Mouse (Mus musculus) c-Kit-negative CD71-positive TER-119-positive erythroid progenitor cells, embryonic 14.5 days (primary cell): Measurements from ENCODE around the gene Cmah.
"Not testable (repeated sequence)": the region's sequence is repeated elsewhere in the genome, so short reads cannot be mapped to it uniquely, and the experiment has no call there.

Experiments used
- DNase-seq: peaks from one replicate; pipeline ENCODE4 v3.0.0-alpha.2; 2013; ENCODE audit warnings: low read depth, low spot score

Gene Cmah

DNA sequence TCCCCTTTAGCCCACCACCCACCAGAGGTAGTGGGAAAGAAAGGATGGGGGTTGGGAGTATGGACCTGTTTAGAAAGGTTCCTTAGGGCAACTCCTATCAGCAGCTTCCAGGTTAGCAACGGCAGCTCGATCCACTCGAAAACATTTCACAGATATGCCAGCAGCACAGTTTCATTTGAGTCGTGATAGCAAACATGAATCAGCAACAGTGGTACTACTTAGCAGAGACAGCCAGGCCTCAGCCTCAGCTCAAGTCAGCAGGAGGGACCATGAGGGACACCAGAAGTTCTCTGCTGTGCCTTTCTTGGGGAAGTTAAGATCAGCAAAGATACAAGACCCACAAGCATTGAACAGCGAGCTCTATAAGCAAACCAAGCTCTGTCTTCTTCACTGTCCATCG, 13.3 kb downstream of the Cmah start:
- DNase-seq = no peak

DNA sequence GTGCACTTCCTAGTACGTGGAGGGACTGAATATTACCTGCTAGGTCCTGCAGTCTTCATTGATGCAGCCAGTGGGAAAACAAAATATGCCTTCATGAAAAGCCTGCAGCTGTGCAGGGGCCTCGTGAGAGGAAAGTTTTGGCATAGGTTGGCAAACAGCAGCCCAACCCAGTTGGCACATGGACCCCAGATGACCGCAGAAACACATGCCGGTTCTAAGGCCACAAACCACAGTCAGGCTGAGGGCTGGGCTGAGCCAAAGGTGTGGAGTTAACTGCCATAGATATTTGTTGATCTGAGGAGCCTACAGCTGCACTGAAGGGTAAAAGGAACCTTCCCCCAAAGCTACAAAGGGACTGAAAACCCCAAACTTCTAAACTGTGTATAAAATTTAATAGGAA, 14.9 kb downstream of the Cmah start:
- DNase-seq = no peak

DNA sequence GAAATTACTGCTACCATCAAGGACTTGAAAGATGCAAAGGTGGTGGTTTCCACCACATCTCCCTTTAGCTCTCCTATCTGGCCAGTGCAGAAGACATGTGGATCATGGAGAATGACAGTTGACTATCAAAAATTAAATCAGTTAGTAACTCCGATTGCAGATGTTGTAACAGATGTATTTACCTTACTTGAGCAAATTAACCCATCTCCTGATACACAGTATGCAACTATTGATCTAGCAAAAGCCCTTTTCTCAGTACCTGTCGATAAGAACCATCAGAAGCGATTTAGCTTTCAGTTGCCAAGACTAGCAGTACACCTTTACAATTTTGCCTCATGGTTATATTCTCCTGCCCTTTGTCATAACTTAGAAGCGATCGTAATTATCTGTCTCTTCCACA, 25.8 kb downstream of the Cmah start:
- DNase-seq = no peak

DNA sequence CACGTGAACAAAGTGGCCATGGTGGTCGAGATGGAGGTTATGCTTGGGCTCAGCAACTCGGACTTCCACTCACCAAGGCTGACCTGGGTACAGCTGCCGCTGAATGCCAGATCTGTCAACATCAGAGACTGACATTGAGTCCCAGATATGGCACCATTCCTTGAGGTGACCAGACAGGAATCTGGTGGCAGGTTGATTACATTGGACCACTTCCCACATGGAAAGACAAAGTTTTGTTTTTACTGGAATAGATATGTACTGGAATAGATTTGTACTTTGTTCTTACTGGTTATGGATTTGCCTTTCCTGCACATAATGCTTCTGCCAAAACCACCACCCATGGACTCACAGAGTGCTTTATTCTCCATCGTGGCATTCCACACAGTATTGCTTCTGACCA, 27.5 kb downstream of the Cmah start:
- DNase-seq = no peak

DNA sequence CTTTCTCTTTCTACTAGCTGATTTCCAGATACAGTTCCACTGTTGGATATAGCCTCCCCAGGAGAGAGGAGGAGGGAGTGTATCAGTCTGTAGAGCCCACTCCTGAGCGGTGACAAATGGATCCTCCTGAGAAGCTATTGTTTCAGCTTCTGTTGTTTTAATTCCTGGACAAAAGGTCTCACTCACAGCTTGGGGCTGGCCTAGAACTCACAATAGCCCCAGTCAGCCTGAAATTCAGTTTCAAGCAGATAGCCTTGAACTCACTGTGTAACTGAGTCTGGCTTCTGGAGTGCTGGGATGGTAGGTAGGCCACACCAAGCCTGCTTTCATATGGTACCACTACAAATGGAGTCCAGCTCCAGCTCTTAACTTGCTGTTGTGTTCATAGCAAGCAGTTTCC, 32.0 kb downstream of the Cmah start:
- no peak for DNase-seq

DNA sequence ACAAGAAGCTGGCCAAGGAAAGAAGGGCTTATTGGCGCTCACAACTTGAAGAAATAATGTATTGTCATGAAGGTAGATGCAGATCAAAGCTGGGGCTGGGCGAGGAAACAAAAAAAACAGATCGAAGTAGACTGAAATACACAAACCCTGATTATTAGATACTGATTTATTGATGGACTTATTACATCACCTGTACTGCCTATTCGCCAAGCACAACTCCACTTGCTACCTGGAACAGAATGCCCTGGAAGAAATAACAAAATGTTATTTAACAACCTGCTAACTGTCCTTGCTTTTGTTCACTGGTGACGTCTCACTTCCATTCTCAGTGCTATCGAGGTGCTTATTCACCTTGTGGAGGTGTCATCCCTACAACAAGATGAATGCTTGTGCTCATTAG, 38.0 kb downstream of the Cmah start:
- no peak for DNase-seq

DNA sequence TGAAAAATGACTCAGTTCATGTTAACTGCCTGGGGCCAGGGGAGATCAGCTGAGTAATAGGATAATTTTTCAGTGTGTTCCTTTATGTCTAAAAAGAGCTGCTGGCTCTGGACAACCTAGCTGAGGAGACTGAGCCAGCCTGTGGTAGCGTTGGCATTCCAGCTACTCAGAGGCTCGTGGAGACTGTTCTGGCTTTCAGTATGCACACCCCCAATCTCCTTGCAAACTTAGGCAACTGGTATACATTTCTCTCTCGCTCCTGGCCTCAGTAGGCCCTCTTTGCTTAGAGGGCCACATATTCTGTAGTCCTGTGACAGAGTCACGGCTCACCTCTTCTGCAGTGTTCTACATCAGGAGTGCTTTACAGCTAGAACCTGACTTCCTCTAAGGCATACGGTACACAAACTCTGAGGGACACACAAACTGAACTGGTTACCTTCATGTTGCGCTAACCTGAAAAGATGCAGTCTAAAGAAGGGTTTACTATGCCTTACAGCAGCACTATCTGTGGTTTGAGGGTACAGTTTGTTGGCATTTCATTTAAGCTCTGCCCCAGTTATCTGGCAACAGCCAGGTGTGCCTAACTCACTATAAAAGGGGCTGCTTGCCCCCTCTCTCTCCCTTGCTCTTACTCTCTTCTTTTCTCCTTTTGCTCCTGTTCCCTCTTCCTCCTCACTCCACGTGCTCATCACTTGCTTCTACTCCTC, 45.8 kb downstream of the Cmah start:
- no peak for DNase-seq

DNA sequence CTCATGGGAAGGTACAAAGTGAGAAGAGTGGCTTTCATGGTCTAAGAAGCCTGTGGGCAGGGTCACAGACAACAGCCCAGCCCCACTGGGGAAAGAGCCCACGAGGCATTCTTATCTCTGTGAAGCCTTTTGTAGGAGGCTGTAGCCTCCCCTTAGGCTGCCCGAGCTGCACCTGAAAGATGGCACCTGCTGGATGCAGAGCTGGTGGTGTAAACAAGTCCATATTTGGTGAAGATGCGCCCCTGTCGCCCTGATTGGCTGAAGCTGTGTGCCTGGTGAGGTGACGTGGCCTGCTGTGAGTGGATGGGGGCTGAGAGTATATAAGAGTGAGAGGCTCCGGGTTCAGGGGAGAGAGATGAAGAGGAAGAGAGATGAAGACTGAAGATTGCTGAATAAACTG, 47.4 kb downstream of the Cmah start:
- not testable (repeated sequence) for DNase-seq

DNA sequence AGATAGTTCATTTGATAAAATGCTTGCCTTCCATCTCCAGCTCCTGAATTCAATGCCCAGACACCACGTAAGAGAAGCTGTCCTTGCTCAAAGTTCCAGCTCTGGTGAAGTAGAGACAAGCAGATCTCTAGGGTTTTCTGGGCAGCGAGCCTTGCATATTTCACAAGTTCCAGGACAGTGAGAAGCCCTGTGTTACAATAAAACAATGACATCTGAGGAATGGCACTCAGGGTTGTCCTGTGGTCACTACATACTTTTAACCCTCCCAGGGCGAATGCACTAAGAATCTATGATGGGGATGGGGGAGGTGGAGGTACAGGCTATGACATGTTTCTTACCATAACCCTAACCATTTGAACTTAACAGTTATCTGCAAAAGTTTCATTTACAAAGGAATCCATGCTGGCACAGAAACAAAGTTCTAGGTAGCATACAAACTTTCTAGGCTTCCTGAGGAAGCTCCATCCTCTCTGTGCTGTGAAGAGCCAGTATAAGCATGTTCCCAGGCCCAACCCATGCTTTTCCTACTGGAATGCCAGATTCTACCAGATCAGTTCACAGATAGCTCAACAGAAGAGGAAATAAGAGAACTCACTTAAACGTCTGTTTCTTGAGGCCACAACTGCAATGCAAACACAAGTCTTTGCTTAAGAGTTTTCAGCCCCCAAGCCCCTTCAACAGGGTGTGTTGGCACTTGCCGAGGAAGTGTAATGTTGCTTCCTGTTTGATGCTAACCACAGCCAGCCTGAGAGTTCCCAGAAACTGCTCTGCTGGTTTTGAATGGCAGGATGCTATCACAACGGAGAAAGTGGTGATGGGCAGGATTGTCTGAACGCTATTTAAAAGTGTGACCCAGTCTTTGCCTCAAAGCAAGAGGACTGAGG, 48.4 kb downstream of the Cmah start:
- no peak for DNase-seq

DNA sequence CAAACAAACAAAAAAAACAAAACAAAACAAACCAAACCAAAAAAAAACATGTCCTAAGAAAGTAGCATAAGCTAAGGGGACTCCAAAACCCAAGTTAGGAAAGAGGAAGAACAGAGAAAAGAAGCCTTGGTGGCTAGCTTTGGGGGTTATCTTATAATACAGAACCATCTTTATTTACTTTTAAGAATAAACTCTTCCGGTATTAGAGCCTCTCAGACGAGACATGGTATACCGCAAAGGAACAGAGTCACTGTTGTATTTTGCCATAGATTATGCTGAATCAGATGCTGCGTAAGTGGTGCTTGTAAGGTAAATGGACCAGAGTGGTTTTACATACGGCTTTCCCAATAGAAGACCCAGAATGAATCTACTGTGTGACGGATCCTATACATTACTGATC, 53.5 kb downstream of the Cmah start:
- no peak for DNase-seq

DNA sequence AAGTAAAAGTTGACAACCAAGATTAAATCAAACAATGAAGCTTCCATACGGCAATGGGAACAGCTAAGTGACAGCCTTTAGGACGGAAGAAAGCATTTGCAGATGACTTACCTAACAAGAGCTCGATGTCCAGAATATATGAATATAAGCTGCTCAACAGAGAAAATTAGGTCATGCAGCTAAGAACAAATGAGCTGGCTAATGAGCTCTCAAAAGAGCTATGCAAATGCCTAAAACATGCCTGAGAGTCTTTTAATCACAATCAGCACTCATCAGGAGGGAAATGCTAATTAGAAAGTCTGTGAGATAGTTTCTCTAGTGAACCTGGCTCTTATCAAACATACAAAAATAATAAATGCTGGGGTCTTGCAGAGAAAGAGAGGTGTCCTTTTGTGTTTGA, 56.7 kb downstream of the Cmah start:
- DNase-seq = no peak

DNA sequence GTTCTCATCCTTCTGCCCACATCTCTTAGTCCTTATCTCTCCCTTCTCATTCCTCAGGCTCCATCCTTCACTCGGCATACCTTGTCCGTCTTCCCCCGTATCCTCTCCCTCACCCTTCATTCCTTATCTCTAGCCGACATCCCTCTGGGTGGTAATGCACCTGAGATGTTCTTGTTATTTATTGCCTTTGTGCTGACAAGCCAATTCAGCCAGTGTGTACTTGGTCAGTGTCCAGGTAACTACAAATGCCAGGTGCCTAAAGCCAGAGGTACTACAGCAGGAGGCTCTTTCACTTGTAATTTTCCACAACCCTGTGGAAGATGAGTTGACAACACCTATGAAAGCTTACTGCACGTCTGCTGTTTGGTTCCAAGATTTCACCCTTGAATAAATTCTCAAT, 64.7 kb downstream of the Cmah start:
- DNase-seq = no peak

DNA sequence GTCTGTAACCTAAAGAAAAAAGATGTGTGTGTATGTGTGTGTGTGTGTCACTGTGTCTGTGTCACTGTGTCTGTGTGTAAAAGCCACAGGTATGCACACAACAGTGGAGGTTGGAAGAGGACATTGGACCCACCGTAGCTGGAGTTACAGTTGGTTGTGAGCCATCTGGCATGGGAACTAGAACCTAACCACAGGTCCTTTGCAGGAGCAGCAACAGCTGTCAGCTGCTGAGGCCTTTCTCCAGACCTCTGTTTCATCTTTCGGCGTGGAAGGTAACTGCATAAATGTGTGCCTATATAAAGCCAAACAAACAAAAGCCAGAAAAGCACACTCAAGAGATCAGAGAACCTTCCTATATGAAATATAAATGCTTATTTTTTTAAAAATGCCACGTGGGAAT, 65.5 kb downstream of the Cmah start:
- no peak for DNase-seq

DNA sequence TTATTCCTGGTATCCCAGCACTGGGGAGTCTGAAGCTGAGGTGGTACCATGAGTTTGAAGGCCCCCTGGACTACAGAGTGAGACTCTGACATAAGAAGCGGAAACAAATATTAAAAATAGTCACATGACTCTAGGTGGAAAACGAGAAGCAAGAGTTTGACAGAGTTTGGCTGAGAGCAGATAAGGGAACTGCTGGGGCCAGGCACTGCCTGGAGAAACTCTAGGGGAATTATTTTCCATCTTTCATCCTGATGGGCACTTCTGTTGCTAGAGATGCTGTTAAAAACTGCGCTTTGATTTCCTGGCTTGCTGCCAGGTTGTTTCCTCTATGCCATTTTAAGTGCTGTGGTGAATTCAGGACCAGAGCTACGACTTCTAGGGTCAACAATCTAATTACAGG, 65.9 kb downstream of the Cmah start:
- no peak for DNase-seq

DNA sequence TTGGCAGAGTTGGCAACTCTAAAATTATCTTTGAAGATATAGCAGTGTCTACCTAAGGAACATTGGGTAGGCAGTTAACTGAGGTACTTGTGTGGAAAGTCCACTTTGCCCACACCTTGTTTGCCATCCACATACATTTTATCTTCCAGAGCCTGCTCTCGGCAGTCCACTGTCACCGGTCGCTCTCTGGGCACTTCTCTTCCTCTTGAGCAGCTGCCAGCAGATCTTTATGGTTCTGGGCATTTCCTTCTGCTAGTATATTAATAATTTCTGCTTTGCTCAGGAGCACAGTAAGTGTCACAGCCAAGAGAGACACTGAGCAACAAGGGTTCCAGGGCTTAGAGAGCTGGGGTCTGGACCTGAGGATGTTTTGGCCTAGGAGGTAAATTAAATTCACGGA, 68.6 kb downstream of the Cmah start:
- DNase-seq = no peak

DNA sequence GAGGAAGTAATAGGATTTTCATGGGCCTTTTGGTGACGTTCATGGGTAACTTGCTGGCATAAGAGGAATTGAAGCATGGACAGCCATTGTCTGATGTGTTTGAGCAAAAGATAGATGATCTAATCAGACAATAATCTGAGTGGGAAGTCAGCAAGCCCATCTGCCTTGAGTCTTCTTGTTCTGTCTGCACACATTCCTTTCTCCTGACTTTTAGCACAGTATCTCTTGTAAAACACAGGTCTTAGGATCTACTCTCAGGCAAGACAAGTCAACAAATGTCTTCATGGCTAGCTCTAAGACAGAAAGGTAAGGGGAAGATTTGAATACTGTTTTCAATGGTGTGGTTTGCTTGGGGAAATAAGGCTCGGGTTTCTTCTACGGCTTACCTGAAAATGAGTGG, 70.0 kb downstream of the Cmah start:
- no peak for DNase-seq

DNA sequence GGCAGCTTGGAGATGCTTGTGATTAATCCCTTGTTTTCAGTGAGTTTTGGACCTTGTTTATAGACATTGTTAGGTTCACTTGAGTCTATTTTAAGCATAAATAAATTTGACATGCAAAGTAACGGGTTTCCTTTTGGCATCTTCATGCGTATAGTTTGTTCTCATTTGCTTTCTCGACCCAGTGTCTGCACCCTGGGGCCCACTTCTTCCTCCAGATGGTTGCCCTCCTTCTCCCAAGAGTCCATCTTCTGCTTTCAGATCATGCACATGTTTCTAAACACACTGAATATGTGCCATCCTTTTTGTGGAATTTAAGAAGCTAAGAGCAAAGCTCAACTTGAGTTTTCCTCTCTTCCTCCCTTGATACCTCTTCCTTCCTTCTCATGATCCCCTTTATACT, 71.3 kb downstream of the Cmah start:
- DNase-seq = no peak

DNA sequence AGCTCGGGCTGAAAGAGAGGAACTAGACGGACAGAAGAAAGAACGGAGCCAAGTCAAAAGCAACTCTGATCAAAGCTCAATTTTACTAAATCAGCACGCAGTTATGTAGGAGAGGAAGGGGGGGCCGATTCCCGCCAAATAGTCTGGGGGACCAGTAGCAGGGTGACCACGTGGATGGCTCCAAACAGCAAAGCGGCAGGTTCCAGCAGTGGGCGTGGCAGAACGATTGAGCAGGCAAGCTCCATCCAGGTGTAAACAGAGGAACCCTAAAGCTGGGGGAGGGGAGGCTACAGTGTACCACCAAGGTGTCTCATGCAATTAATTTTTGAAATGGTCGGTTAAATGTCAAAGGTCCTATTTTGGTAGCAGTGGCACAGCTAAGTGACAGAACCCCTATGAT, 74.6 kb downstream of the Cmah start:
- not testable (repeated sequence) for DNase-seq

DNA sequence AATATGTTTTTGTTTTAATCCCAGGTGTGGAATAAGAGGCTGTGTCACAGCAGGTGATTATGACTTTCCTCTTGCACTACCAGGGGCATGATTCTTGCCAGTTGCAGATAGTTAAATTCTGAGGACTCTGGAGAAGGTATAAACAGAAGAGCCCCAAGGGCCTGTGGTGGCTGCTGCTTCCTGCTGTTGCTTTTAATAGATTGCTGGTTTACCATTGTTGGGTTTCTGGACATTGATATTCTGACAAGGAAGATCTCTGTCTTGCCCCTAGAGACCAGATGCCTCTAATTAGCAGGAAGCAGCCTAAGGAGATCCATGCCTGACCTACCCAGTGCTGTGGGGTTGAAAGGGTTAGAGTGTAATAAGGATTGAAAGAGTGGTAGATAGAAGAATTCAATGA, 75.8 kb downstream of the Cmah start:
- no peak for DNase-seq

DNA sequence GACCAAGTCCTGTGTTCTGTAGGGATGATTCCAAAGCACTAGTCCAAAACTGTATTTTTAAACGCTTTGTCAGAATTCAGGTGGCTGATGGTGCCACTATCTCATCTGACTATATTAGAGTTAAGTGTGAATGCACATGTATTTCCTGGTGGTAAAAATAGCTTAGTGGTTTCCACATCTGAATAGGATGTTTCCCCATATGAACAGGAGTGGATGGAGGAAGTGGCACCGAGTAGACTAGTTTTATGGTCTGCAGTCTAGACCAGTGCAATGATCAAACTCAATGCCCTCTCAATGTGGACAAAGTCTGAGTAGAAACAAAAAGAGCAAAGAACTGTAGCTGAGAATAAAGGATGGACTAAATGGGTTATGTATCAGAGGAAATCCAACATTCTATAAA, 79.6 kb downstream of the Cmah start:
- DNase-seq = no peak

DNA sequence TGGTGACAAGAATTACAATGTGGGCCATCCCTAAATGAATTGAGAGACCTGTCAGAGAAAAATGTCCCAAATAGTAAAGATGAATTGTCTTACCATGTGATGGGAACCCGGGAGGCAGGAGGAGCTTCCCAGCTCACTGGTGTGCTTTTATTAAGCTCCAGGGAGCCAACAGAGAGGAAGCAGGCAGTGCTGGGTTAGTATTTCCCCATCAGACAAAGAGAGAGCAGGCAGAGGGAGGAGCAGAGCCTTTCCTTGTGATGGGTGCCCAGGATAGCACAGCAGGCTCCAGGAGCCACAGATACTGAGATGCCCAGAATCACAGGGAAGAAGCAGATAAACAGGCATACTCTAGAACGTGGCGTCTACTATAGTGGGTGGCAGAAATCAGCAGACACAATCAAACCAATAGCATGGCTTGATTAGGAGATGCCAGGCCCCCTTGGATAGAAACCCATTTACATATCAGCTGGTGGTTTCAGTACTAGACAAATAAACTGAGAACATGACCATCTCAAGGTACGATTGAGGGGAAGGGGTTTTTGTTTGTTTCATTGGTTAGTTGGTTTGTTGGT, 87.5 kb downstream of the Cmah start:
- DNase-seq = no peak

DNA sequence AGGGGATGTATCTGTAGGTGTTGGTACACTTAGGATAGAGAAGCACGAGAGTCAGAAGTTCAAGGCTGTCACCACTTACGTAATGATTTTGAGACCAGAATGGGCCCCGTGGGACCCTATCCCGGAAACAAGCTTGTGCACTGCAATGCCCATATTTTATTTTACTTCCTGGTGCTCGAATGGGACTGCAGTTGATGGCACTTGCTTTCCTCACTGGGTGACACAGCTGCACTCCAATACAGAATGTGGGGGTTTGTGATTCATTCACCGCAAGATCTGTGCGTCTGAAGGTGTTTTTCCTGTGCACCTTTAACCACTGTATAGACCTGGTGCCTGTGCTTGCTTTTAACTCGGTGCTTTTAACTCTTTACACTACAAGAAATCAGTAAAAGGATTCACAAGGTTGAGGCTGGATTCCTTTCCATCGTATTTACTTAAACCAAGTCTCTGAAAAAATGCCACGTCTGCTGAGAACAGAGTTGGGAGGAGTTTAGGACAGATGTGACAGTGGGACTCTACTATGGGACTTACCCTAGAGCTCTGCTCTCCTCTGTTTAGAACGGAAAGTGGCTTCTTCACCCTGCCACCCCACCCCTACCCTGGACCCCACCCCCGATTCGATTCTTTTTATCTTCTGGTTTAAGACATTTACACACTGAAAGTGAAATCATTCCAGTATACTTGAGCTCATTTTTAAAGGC, 88.5 kb downstream of the Cmah start:
- no peak for DNase-seq
